Mouse (Mus musculus) limb, embryonic 11.5 days (tissue): ENCODE results near the gene Gm21292. TPM values are rescaled to one million over a fixed set of nuclear protein-coding genes. Genes with fewer than 3 reads are reported as not detected.
"Not testable (repeated sequence)": the region's sequence is repeated elsewhere in the genome, so short reads cannot be mapped to it uniquely, and the experiment has no call there.

Source experiments
- ATAC-seq: fragments of 200-750 bp; cut with Nextera tagmentation; 2 replicates; pipeline ENCODE4 v1.8.0; 2017; ENCODE audit warnings: low read depth; ENCODE audit not compliant: insufficient number of reproducible peaks, low FRiP score, low TSS enrichment
- DNase-seq: peaks from one replicate; pipeline ENCODE4 v3.0.0-alpha.2; 2015; ENCODE audit warnings: low spot score
- H3K27ac ChIP-seq: fragments of 300-500 bp; sonication (generic); replicated peaks from 2 replicates; pipeline ENCODE4 v1.5.1; 2014; ENCODE audit warnings: low read depth, mild to moderate bottlenecking, low read length
- H3K27me3 ChIP-seq: fragments of 300-500 bp; sonication (generic); 2 replicates; pipeline ENCODE4 v1.6.1; 2014; ENCODE audit warnings: mild to moderate bottlenecking, low read length, mixed read lengths; ENCODE audit not compliant: control insufficient read depth, insufficient read depth
- H3K36me3 ChIP-seq: fragments of 300-500 bp; sonication (generic); 2 replicates; pipeline ENCODE4 v1.6.1; 2014; ENCODE audit warnings: mild to moderate bottlenecking, low read length, moderate library complexity, mixed read lengths; ENCODE audit not compliant: control insufficient read depth, insufficient read depth
- H3K4me1 ChIP-seq: fragments of 300-500 bp; sonication (generic); 2 replicates; pipeline ENCODE4 v1.6.1; 2014; ENCODE audit warnings: low read length, mixed read lengths; ENCODE audit not compliant: control insufficient read depth, insufficient read depth
- H3K4me2 ChIP-seq: fragments of 300-500 bp; sonication (generic); 2 replicates; pipeline ENCODE4 v1.6.1; 2014; ENCODE audit warnings: low read depth, mild to moderate bottlenecking, moderate library complexity; ENCODE audit not compliant: severe bottlenecking
- H3K4me3 ChIP-seq: fragments of 300-500 bp; sonication (generic); 2 replicates; pipeline ENCODE4 v1.5.1; 2014; ENCODE audit warnings: low read depth, low read length
- H3K9ac ChIP-seq: fragments of 300-500 bp; sonication (generic); 2 replicates; pipeline ENCODE4 v1.6.1; 2014; ENCODE audit warnings: mild to moderate bottlenecking, low read length
- H3K9me3 ChIP-seq: fragments of 300-500 bp; sonication (generic); 2 replicates; pipeline ENCODE4 v1.6.1; 2016; ENCODE audit warnings: low read length; ENCODE audit not compliant: control insufficient read depth
- whole genome bisulfite sequencing: fragments of 180-500 bp; shearing (Covaris S2); extraction: QIAGEN DNeasy Blood & Tissue Kit; methylation state at CpG from one replicate; pipeline ENCODE4 v1.1.7; 2014; 5-methylcytosine and 5-hydroxymethylcytosine counted together
- polyA plus RNA-seq: library from polyadenylated mRNA; unstranded; fragments of >200 nt; fragmentation: Nextera tagmentation; extraction: Ambion mirVana; gene quantifications from 2 replicates; pipeline ENCODE4 v1.2.1, GENCODE M21; 2014

The Gm21292 gene
- not detected in 2 replicates for polyA plus RNA-seq

DNA sequence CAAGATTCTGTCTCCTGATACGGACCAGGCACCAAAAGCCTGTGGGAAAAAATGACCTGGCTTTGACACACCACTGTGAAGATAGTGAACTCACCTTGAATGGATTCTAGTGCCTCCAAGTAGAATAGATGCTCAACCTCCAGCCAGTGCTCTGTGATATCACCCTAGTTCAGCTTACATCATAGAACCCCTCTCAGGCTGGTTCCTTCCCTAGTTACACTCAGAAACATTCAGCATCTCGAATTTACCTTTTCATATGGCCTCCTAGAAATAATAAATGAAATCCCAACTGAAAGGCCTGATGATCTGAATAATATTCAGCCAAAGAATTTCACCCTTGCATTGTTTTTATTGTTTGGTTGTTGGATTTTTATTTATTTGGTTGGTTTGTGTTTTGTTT is at the start of gene Gm21292:
TSS of gene Gm21292 (minus strand) at position 101 of the 400 bp plus-strand sequence.
- not testable (repeated sequence) for H3K9me3 ChIP-seq, H3K27me3 ChIP-seq, H3K4me2 ChIP-seq, H3K27ac ChIP-seq, H3K36me3 ChIP-seq, H3K9ac ChIP-seq, H3K4me1 ChIP-seq, H3K4me3 ChIP-seq, DNase-seq, ATAC-seq
- WGBS = no CpG with 5 or more reads among the region's 2 CpGs

Other genes starting within 250 kb of the Gm21292 start
- gene Gm21721, start 68.3 kb upstream of the Gm21292 start, polyA plus RNA-seq = not detected in 2 replicates
- gene Gm21812, start 213.3 kb upstream of the Gm21292 start, polyA plus RNA-seq = not detected in 2 replicates